Mouse (Mus musculus) liver, embryonic 16.5 days (tissue): ENCODE results near the gene Acot9. TPM values are rescaled to one million over a fixed set of nuclear protein-coding genes. Genes with fewer than 3 reads are reported as not detected.

Experiments used
- ATAC-seq: fragments of 200-750 bp; cut with Nextera tagmentation; 2 replicates; pipeline ENCODE4 v1.8.0; 2017; ENCODE audit warnings: low read depth, mild to moderate bottlenecking, moderate number of reproducible peaks, moderate library complexity
- H3K27ac ChIP-seq: fragments of 300-500 bp; sonication (generic); 2 replicates; pipeline ENCODE4 v1.5.1; 2014; ENCODE audit warnings: mild to moderate bottlenecking, low read length
- H3K27me3 ChIP-seq: fragments of 300-500 bp; sonication (generic); 2 replicates; pipeline ENCODE4 v1.6.1; 2014; ENCODE audit warnings: low read depth, low read length, mixed read lengths; ENCODE audit not compliant: control insufficient read depth, insufficient read depth
- H3K36me3 ChIP-seq: fragments of 300-500 bp; sonication (generic); 2 replicates; pipeline ENCODE4 v1.6.1; 2014; ENCODE audit warnings: mild to moderate bottlenecking; ENCODE audit not compliant: control insufficient read depth, insufficient read depth
- H3K4me1 ChIP-seq: fragments of 300-500 bp; sonication (generic); 2 replicates; pipeline ENCODE4 v1.6.1; 2014; ENCODE audit warnings: low read depth, low read length, mixed read lengths; ENCODE audit not compliant: control insufficient read depth
- H3K4me2 ChIP-seq: fragments of 300-500 bp; sonication (generic); 2 replicates; pipeline ENCODE4 v1.6.1; 2014; ENCODE audit warnings: low read depth, low read length, mixed read lengths
- H3K4me3 ChIP-seq: fragments of 300-500 bp; sonication (generic); 2 replicates; pipeline ENCODE4 v1.5.1; 2014; ENCODE audit warnings: low read depth, mild to moderate bottlenecking, low read length
- H3K9ac ChIP-seq: fragments of 300-500 bp; sonication (generic); 2 replicates; pipeline ENCODE4 v1.6.1; 2014; ENCODE audit warnings: low read depth, low read length
- H3K9me3 ChIP-seq: fragments of 300-500 bp; sonication (generic); replicated peaks from 2 replicates; pipeline ENCODE4 v1.6.1; 2016; ENCODE audit warnings: low read length; ENCODE audit not compliant: control insufficient read depth
- WGBS: fragments of 180-500 bp; shearing (Covaris S2); extraction: QIAGEN DNeasy Blood & Tissue Kit; methylation state at CpG from one replicate; pipeline ENCODE4 v1.1.7; 2014; ENCODE audit not compliant: insufficient replicate concordance; 5-methylcytosine and 5-hydroxymethylcytosine counted together
- polyA plus RNA-seq: library from polyadenylated mRNA; unstranded; fragments of >200 nt; fragmentation: Nextera tagmentation; extraction: Ambion mirVana; gene quantifications from 2 replicates; pipeline ENCODE4 v1.2.1, GENCODE M21; 2015

The Acot9 gene
- 9.9 and 11.0 TPM in 2 replicates for polyA plus RNA-seq

- H3K9me3 ChIP-seq = no peaks in the 10 kb centered on the region
- 18% methylated on average over 34 of the region's 37 CpGs for WGBS
- peak; percentile 99 for ATAC-seq
- peak within 1 kb of the TSS; percentile 68 for H3K4me3 ChIP-seq
- H3K27me3 ChIP-seq = no peaks in the 10 kb centered on the region
- no peaks in the 10 kb centered on the region for H3K36me3 ChIP-seq
- H3K27ac ChIP-seq = peak within 1 kb of the TSS; percentile 14
- peak within 1 kb of the TSS; percentile 68 for H3K4me2 ChIP-seq
- H3K9ac ChIP-seq = peak within 1 kb of the TSS; percentile 50
- no peaks in the 10 kb centered on the region for H3K4me1 ChIP-seq
Observed at GRCm38 (mm10) chrX:155262235-155262914, at the start of gene Acot9. Gene Acot9 (plus strand): TSS chrX:155262443.

- 45% methylated on average over 5 of the region's 5 CpGs for WGBS
- Histone ChIP-seq H3K4me2 (peak overlapping the region; percentile 67), H3K36me3 (no peaks in the 10 kb centered on the region), H3K9me3 (no peaks in the 10 kb centered on the region), H3K27ac (no peak overlapping the region), H3K9ac (no peak overlapping the region), H3K4me3 (0 out of 2 replicates have a peak overlapping the region, but pooled peaks have one; percentile 13), H3K4me1 (no peaks in the 10 kb centered on the region), H3K27me3 (no peaks in the 10 kb centered on the region)
- ATAC-seq = no peak
Observed at GRCm38 (mm10) chrX:155214291-155215136, 47.7 kb upstream of the Acot9 start.

- H3K4me3 ChIP-seq = peak overlapping the region; percentile 70
- 18% methylated on average over 23 of the region's 24 CpGs for WGBS
- no peaks in the 10 kb centered on the region for H3K4me1 ChIP-seq
- peak overlapping the region; percentile 74 for H3K27ac ChIP-seq
- peak overlapping the region; percentile 68 for H3K9ac ChIP-seq
- no peaks in the 10 kb centered on the region for H3K27me3 ChIP-seq
- H3K36me3 ChIP-seq = no peaks in the 10 kb centered on the region
- no peaks in the 10 kb centered on the region for H3K9me3 ChIP-seq
- peak overlapping the region; percentile 67 for H3K4me2 ChIP-seq
- peak; percentile 48 for ATAC-seq
Observed at GRCm38 (mm10) chrX:155215501-155216248, 46.6 kb upstream of the Acot9 start.

- no peaks in the 10 kb centered on the region for H3K9me3 ChIP-seq
- peak; percentile 99 for ATAC-seq
- WGBS = 17% methylated on average over 26 of the region's 26 CpGs
Observed at GRCm38 (mm10) chrX:155216271-155216670, 46.0 kb upstream of the Acot9 start, which contains the start of gene Sat1. Gene Sat1 (minus strand): TSS chrX:155216449.

GRCm38 (mm10) chrX:155218277-155218676 lies 44.0 kb upstream of the Acot9 start:
- no peak overlapping the region for H3K4me2 ChIP-seq
- no peaks in the 10 kb centered on the region for H3K36me3 ChIP-seq
- ATAC-seq = no peak
- no peaks in the 10 kb centered on the region for H3K27me3 ChIP-seq
- no peak overlapping the region for H3K27ac ChIP-seq
- no peak overlapping the region for H3K4me3 ChIP-seq
- 43% methylated on average over 2 of the region's 2 CpGs for WGBS
- no peaks in the 10 kb centered on the region for H3K9me3 ChIP-seq
- H3K9ac ChIP-seq = no peak overlapping the region
- no peaks in the 10 kb centered on the region for H3K4me1 ChIP-seq

More at GRCm38 (mm10) chrX:155216271-155216670, 46.0 kb upstream of the Acot9 start, which contains the start of gene Sat1:
- Histone ChIP-seq H3K4me2 (peak within 1 kb of the TSS; percentile 67), H3K27me3 (no peaks in the 10 kb centered on the region), H3K9ac (peak within 1 kb of the TSS; percentile 68), H3K4me1 (no peaks in the 10 kb centered on the region), H3K4me3 (peak within 1 kb of the TSS; percentile 70), H3K27ac (peak within 1 kb of the TSS; percentile 74), H3K36me3 (no peaks in the 10 kb centered on the region)

GRCm38 (mm10) chrX:155256856-155257255 lies 5.4 kb upstream of the Acot9 start:
- no peak overlapping the region for H3K27ac ChIP-seq
- no peak overlapping the region for H3K4me3 ChIP-seq
- H3K9ac ChIP-seq = no peak overlapping the region
- H3K27me3 ChIP-seq = no peaks in the 10 kb centered on the region
- no peak overlapping the region for H3K4me2 ChIP-seq
- no peaks in the 10 kb centered on the region for H3K36me3 ChIP-seq
- ATAC-seq = no peak
- no peaks in the 10 kb centered on the region for H3K9me3 ChIP-seq
- no peaks in the 10 kb centered on the region for H3K4me1 ChIP-seq

GRCm38 (mm10) chrX:155262915-155263252 lies 641 bp downstream of the Acot9 start:
- H3K4me2 ChIP-seq = peak overlapping the region; percentile 68
- H3K4me1 ChIP-seq = no peaks in the 10 kb centered on the region
- no peak overlapping the region for H3K27ac ChIP-seq
- peak overlapping the region; percentile 68 for H3K4me3 ChIP-seq
- H3K9me3 ChIP-seq = no peaks in the 10 kb centered on the region
- no peaks in the 10 kb centered on the region for H3K36me3 ChIP-seq
- 20% methylated on average over 1 of the region's 1 CpGs for WGBS
- peak overlapping the region; percentile 50 for H3K9ac ChIP-seq
- ATAC-seq = no peak
- no peaks in the 10 kb centered on the region for H3K27me3 ChIP-seq

GRCm38 (mm10) chrX:155278483-155278882 lies 16.2 kb downstream of the Acot9 start:
- 51% methylated on average over 4 of the region's 4 CpGs for WGBS
- Histone ChIP-seq H3K27ac (no peak overlapping the region), H3K36me3 (no peaks in the 10 kb centered on the region), H3K4me3 (no peak overlapping the region), H3K27me3 (no peaks in the 10 kb centered on the region), H3K4me1 (no peaks in the 10 kb centered on the region), H3K9ac (no peak overlapping the region), H3K4me2 (no peak overlapping the region), H3K9me3 (no peaks in the 10 kb centered on the region)
- ATAC-seq = no peak
